Mouse (Mus musculus): ENCODE measurements at regions not wholly inside any gene's neighbourhood (a gene's known extent, or its start where the extent isn't known, plus 50 kb on each side); places are given as distances from the start of the nearest gene placed in this dataset.

DNA sequence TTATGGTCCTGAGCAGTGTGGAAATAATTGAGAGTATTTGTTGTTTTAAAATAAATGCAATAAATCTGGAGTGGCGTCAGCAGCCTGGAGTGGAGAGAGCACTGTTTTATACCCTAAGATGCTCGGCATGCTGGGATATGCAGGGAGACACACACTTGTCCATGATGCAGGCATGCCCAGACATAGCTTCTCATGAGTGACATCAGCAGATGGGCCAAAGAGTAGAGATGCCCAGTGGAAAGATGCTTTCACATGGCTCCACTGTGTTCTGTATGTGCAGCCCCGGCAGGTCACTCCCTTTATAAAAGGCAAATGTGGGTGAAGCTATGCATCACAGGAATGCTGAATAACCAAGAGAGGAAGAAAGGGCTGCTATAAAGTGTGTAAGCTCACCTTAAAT is 145.7 kb upstream of the Cdh13 start:
- TF ChIP-seq POLR2A (IDR thresholded peaks at IDR 0.05; ENCODE audit: low read depth, low read length) = no peak
- TF ChIP-seq CTCF (IDR thresholded peaks at IDR 0.05; ENCODE audit: extremely low read depth, insufficient read length, insufficient replicate concordance, low read depth, low read length) = no peak

Measured in small intestine, adult 2 months (tissue).